Mouse (Mus musculus): ENCODE data around the gene Lrpprc. TPM values are rescaled to one million over a fixed set of nuclear protein-coding genes. Genes with fewer than 3 reads are reported as not detected.

Gene Lrpprc
- polyA plus RNA-seq, 1 experiment from 2014 or later = 33.9 TPM

DNA sequence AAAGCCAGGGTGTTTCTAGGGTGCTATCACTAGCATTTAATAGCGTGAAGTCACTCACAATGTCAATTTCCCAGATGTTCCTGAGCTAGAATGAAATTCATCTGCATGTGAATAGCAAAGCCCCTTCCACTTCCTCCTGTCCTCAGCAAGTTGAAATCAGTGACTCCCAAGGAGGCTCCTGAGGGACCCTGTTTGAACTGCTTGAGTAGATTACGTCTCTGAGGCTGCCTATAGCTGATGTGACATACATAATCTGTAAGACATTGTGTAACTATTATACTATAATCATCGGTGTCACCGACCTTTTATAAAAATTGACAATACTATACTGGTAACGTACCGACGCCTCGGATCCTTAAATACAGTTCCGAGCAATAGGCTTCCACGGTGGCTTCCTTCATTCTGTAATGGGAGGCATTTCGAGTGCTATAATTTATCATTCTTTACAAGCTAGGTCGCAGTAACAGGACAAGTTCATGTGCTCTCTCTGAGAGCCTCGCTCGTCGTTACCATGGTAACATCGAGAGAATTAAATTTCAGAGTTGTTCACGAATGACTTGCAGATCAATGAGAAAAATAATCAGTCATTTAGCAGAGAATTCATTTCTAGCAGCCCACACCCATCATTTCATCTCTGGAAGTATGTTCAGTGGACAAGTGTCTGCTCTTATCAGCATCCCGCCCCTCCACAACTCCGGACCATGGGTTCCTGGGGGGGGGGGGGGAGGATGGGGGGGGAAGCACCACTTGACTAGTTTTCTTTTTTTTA, 133.8 kb downstream of the Lrpprc start:
- Histone ChIP-seq H3K4me3 (ENCODE audit: low read depth, low read length) (no peak overlapping the region), H3K4me2 (ENCODE audit: low read depth, low read length) (no peak overlapping the region), H3K9ac (replicated peaks) (no peak overlapping the region), H3K27me3 (ENCODE audit: insufficient read depth, low read length) (no peaks in the 10 kb centered on the region), H3K4me1 (ENCODE audit: insufficient read depth) (no peaks in the 10 kb centered on the region; the same call in 1 of the 2 replicates), H3K9me3 (ENCODE audit: low read length) (no peaks in the 10 kb centered on the region), H3K27ac (ENCODE audit: low read depth) (no peak overlapping the region), H3K36me3 (replicated peaks; ENCODE audit: insufficient read depth, low read length) (no peaks in the 10 kb centered on the region)
- ATAC-seq (no peak), DNase-seq (no peak)
- no peak for TF ChIP-seq EP300 (IDR thresholded peaks at IDR 0.05; ENCODE audit: low read depth)
- no peak for TF ChIP-seq CTCF (IDR thresholded peaks at IDR 0.05; ENCODE audit: low read depth)
- WGBS (ENCODE audit: insufficient replicate concordance) = 78% methylated on average over 19 of the region's 19 CpGs

DNA sequence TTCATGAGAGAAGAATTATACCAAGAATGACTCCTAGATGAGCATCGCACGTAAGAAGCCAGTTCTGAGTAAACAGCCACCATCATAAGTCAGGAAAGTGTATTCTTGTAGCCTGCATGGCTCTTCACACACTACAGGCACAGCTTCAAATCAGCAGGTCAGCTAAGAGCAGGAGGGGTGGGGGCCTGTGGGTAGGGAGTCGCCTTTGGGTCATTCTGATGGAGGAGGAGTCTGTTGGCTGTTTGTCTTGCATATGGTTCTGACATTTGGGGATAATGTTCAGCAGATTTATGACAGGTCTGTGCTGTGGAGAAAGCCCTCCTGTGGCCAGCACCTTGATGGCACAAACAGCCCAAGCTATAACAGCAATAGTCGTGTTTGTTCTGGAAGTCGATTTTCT, 134.4 kb downstream of the Lrpprc start:
- H3K4me1 ChIP-seq (ENCODE audit: insufficient read depth) = no peaks in the 10 kb centered on the region; the same call in 1 of the 2 replicates
- H3K4me3 ChIP-seq (ENCODE audit: low read depth, low read length) = no peak overlapping the region
- no peak overlapping the region for H3K9ac ChIP-seq (replicated peaks)
- DNase-seq = no peak
- ATAC-seq = no peak
- 76% methylated on average over 5 of the region's 5 CpGs for WGBS (ENCODE audit: insufficient replicate concordance)
- H3K27me3 ChIP-seq (ENCODE audit: insufficient read depth, low read length) = no peaks in the 10 kb centered on the region
- no peaks in the 10 kb centered on the region for H3K36me3 ChIP-seq (replicated peaks; ENCODE audit: insufficient read depth, low read length)
- no peak overlapping the region for H3K4me2 ChIP-seq (ENCODE audit: low read depth, low read length)
- TF ChIP-seq CTCF (IDR thresholded peaks at IDR 0.05; ENCODE audit: low read depth) (no peak), EP300 (IDR thresholded peaks at IDR 0.05; ENCODE audit: low read depth) (no peak)
- H3K27ac ChIP-seq (ENCODE audit: low read depth) = no peak overlapping the region
- no peaks in the 10 kb centered on the region for H3K9me3 ChIP-seq (ENCODE audit: low read length)

Other genes with a start within 250 kb of the Lrpprc start
- gene Dync2li1, start 164.3 kb downstream of the Lrpprc start, polyA plus RNA-seq (2015; fragmentation: Nextera tagmentation; extraction: Ambion mirVana) = 2.4 and 3.4 TPM in 2 replicates
- gene Abcg8, start 114.5 kb downstream of the Lrpprc start, polyA plus RNA-seq (2015; fragmentation: Nextera tagmentation; extraction: Ambion mirVana) = 5.6 and 7.4 TPM in 2 replicates
- gene Abcg5, start 107.8 kb downstream of the Lrpprc start, polyA plus RNA-seq (2015; fragmentation: Nextera tagmentation; extraction: Ambion mirVana) = 9.3 and 12.7 TPM in 2 replicates
- 41.6 and 46.3 TPM in 2 replicates for gene Ppm1b, start 166.0 kb upstream of the Lrpprc start, polyA plus RNA-seq (2015; fragmentation: Nextera tagmentation; extraction: Ambion mirVana)
- 7.8 and 8.9 TPM in 2 replicates for gene Slc3a1, start 237.6 kb upstream of the Lrpprc start, polyA plus RNA-seq (2015; fragmentation: Nextera tagmentation; extraction: Ambion mirVana)

Measured in liver, postnatal 0 days (tissue).